Mouse (Mus musculus): ENCODE data around the gene Aurkaip1. TPM values are rescaled to one million over a fixed set of nuclear protein-coding genes. Genes with fewer than 3 reads are reported as not detected.
A peak's percentile ranks its signal among the peaks of the same experiment; 100 is the strongest.

Aurkaip1 gene
- polyA plus RNA-seq, 2 experiments: 114 to 129 TPM

- Histone ChIP-seq H3K9me3 (ENCODE audit: control insufficient read depth, low read length) (no peaks in the 10 kb centered on the region), H3K27me3 (ENCODE audit: control insufficient read depth, insufficient read depth, low read length) (no peaks in the 10 kb centered on the region), H3K9ac (ENCODE audit: low read depth, low read length, severe bottlenecking) (no peak overlapping the region), H3K4me2 (replicated peaks; ENCODE audit: low read depth, low read length, severe bottlenecking) (no peak overlapping the region), H3K36me3 (ENCODE audit: control insufficient read depth, insufficient read depth, low read length) (no peaks in the 10 kb centered on the region), H3K4me3 (replicated peaks; ENCODE audit: low read length) (no peak overlapping the region), H3K4me1 (ENCODE audit: control insufficient read depth, insufficient read depth, low read length) (no peaks in the 10 kb centered on the region), H3K27ac (replicated peaks; ENCODE audit: low read depth, low read length) (no peak overlapping the region)
- WGBS: 63% methylated on average over 2 of the region's 2 CpGs
- ATAC-seq (ENCODE audit: low FRiP score, low read depth) (no peak), DNase-seq (ENCODE audit: low spot score) (no peak)
- TF ChIP-seq POLR2A (IDR thresholded peaks at IDR 0.05; ENCODE audit: borderline replicate concordance, extremely low read depth, insufficient read depth, insufficient read length): no peak
These were observed 37.3 kb upstream of the Aurkaip1 start for GRCm38 (mm10) chr4:155793730-155794129.

GRCm38 (mm10) chr4:155802075-155802474, 29.0 kb upstream of the Aurkaip1 start:
- Histone ChIP-seq H3K4me3 (replicated peaks; ENCODE audit: low read length) (no peak overlapping the region), H3K27ac (replicated peaks; ENCODE audit: low read depth, low read length) (no peak overlapping the region), H3K36me3 (ENCODE audit: control insufficient read depth, insufficient read depth, low read length) (peaks cover 11% of the 10 kb centered on the region), H3K4me1 (ENCODE audit: control insufficient read depth, insufficient read depth, low read length) (peaks cover 6% of the 10 kb centered on the region), H3K9me3 (ENCODE audit: control insufficient read depth, low read length) (no peaks in the 10 kb centered on the region), H3K27me3 (ENCODE audit: control insufficient read depth, insufficient read depth, low read length) (no peaks in the 10 kb centered on the region), H3K4me2 (replicated peaks; ENCODE audit: low read depth, low read length, severe bottlenecking) (no peak overlapping the region), H3K9ac (ENCODE audit: low read depth, low read length, severe bottlenecking) (no peak overlapping the region)
- no peak for TF ChIP-seq POLR2A (IDR thresholded peaks at IDR 0.05; ENCODE audit: borderline replicate concordance, extremely low read depth, insufficient read depth, insufficient read length)
- 89% methylated on average over 1 of the region's 1 CpGs for WGBS
- ATAC-seq (ENCODE audit: low FRiP score, low read depth) (no peak), DNase-seq (ENCODE audit: low spot score) (no peak)

GRCm38 (mm10) chr4:155802741-155803339, 28.2 kb upstream of the Aurkaip1 start, which contains the start of gene Mrpl20:
TSS of gene Mrpl20 (plus strand) at chr4:155802878.
- DNase-seq (ENCODE audit: low spot score) (no peak), ATAC-seq (ENCODE audit: low FRiP score, low read depth) (no peak)
- Histone ChIP-seq H3K27me3 (ENCODE audit: control insufficient read depth, insufficient read depth, low read length) (no peaks in the 10 kb centered on the region), H3K9ac (ENCODE audit: low read depth, low read length, severe bottlenecking) (peak within 1 kb of the TSS; percentile 83), H3K36me3 (ENCODE audit: control insufficient read depth, insufficient read depth, low read length) (peaks cover 18% of the 10 kb centered on the region), H3K27ac (replicated peaks; ENCODE audit: low read depth, low read length) (peak within 1 kb of the TSS; percentile 52; the same call in 1 of the 2 replicates), H3K4me2 (replicated peaks; ENCODE audit: low read depth, low read length, severe bottlenecking) (peak within 1 kb of the TSS; percentile 71), H3K4me1 (ENCODE audit: control insufficient read depth, insufficient read depth, low read length) (peaks cover 6% of the 10 kb centered on the region), H3K4me3 (replicated peaks; ENCODE audit: low read length) (peak within 1 kb of the TSS; percentile 96), H3K9me3 (ENCODE audit: control insufficient read depth, low read length) (no peaks in the 10 kb centered on the region)
- no peak for TF ChIP-seq POLR2A (IDR thresholded peaks at IDR 0.05; ENCODE audit: borderline replicate concordance, extremely low read depth, insufficient read depth, insufficient read length)
- 9% methylated on average over 12 of the region's 12 CpGs for WGBS

- Histone ChIP-seq H3K27ac (replicated peaks; ENCODE audit: low read depth, low read length) (peak overlapping the region; percentile 52; the same call in 1 of the 2 replicates), H3K27me3 (ENCODE audit: control insufficient read depth, insufficient read depth, low read length) (no peaks in the 10 kb centered on the region), H3K36me3 (ENCODE audit: control insufficient read depth, insufficient read depth, low read length) (peaks cover 25% of the 10 kb centered on the region), H3K9ac (ENCODE audit: low read depth, low read length, severe bottlenecking) (peak overlapping the region; percentile 83), H3K4me2 (replicated peaks; ENCODE audit: low read depth, low read length, severe bottlenecking) (peak overlapping the region; percentile 71), H3K4me1 (ENCODE audit: control insufficient read depth, insufficient read depth, low read length) (peaks cover 6% of the 10 kb centered on the region), H3K4me3 (replicated peaks; ENCODE audit: low read length) (peak overlapping the region; percentile 96), H3K9me3 (ENCODE audit: control insufficient read depth, low read length) (no peaks in the 10 kb centered on the region)
- under 1% methylated on average over 53 of the region's 58 CpGs for WGBS
- DNase-seq (ENCODE audit: low spot score) (peak; percentile 95), ATAC-seq (ENCODE audit: low FRiP score, low read depth) (peak; percentile 98)
- 0 out of 2 replicates have a peak, but pooled peaks have one; percentile 71 for TF ChIP-seq POLR2A (IDR thresholded peaks at IDR 0.05; ENCODE audit: borderline replicate concordance, extremely low read depth, insufficient read depth, insufficient read length)
These were observed 27.6 kb upstream of the Aurkaip1 start for GRCm38 (mm10) chr4:155803340-155804041.

GRCm38 (mm10) chr4:155807841-155808240, 23.2 kb upstream of the Aurkaip1 start:
- no peak overlapping the region for H3K4me3 ChIP-seq (replicated peaks; ENCODE audit: low read length)
- no peak overlapping the region for H3K9ac ChIP-seq (ENCODE audit: low read depth, low read length, severe bottlenecking)
- H3K4me2 ChIP-seq (replicated peaks; ENCODE audit: low read depth, low read length, severe bottlenecking): no peak overlapping the region
- TF ChIP-seq POLR2A (IDR thresholded peaks at IDR 0.05; ENCODE audit: borderline replicate concordance, extremely low read depth, insufficient read depth, insufficient read length): no peak
- no peaks in the 10 kb centered on the region for H3K9me3 ChIP-seq (ENCODE audit: control insufficient read depth, low read length)
- DNase-seq (ENCODE audit: low spot score): no peak
- H3K36me3 ChIP-seq (ENCODE audit: control insufficient read depth, insufficient read depth, low read length): peaks cover 53% of the 10 kb centered on the region
- 83% methylated on average over 3 of the region's 3 CpGs for WGBS
- H3K27ac ChIP-seq (replicated peaks; ENCODE audit: low read depth, low read length): no peak overlapping the region
- H3K4me1 ChIP-seq (ENCODE audit: control insufficient read depth, insufficient read depth, low read length): peaks cover 6% of the 10 kb centered on the region
- H3K27me3 ChIP-seq (ENCODE audit: control insufficient read depth, insufficient read depth, low read length): no peaks in the 10 kb centered on the region
- ATAC-seq (ENCODE audit: low FRiP score, low read depth): no peak

All from limb, embryonic 14.5 days (tissue).